Mouse (Mus musculus) ovary, postnatal 14 days (tissue): ENCODE measurements around the gene St6galnac5.
"Not testable (repeated sequence)": the region's sequence is repeated elsewhere in the genome, so short reads cannot be mapped to it uniquely, and the experiment has no call there.

Source experiments
- DNase-seq: peaks from one replicate; pipeline ENCODE4 v3.0.0; 2022; ENCODE audit warnings: low spot score

St6galnac5 gene

GRCm38 (mm10) chr3:152784353-152784752 lies 197.7 kb downstream of the St6galnac5 start:
- DNase-seq: not testable (repeated sequence)

GRCm38 (mm10) chr3:152783792-152784191 lies 198.3 kb downstream of the St6galnac5 start:
- DNase-seq: peak; percentile 59

GRCm38 (mm10) chr3:152779819-152780218 lies 202.2 kb downstream of the St6galnac5 start:
- DNase-seq: no peak

GRCm38 (mm10) chr3:152776872-152777540 lies 205.0 kb downstream of the St6galnac5 start:
- no peak for DNase-seq

- DNase-seq: no peak
Observed at GRCm38 (mm10) chr3:152776363-152776762, 205.7 kb downstream of the St6galnac5 start.

GRCm38 (mm10) chr3:152770056-152770455 lies 212.0 kb downstream of the St6galnac5 start:
- DNase-seq: no peak

GRCm38 (mm10) chr3:152767485-152767884 lies 214.6 kb downstream of the St6galnac5 start:
- DNase-seq: no peak
